Mouse (Mus musculus): ENCODE measurements at regions not wholly inside any gene's neighbourhood (a gene's known extent, or its start where the extent isn't known, plus 50 kb on each side); places are given as distances from the start of the nearest gene placed in this dataset.

- no peak for DNase-seq (ENCODE audit: low spot score in 2 of 2)
These were observed 326.1 kb upstream of the Gm5148 start for GRCm38 (mm10) chr3:38050366-38050765.

- DNase-seq (ENCODE audit: low spot score in 2 of 2): no peak
These were observed 325.0 kb upstream of the Gm5148 start for GRCm38 (mm10) chr3:38049290-38049689.

GRCm38 (mm10) chr3:38047445-38047844 is 323.2 kb upstream of the Gm5148 start:
- no peak for DNase-seq (ENCODE audit: low spot score in 2 of 2)

- no peak for DNase-seq (ENCODE audit: low spot score in 2 of 2)
These were observed 322.3 kb upstream of the Gm5148 start for GRCm38 (mm10) chr3:38046611-38047010.

GRCm38 (mm10) chr3:38045989-38046388 is 321.7 kb upstream of the Gm5148 start:
- DNase-seq (ENCODE audit: low spot score in 2 of 2): no peak

- peak in 1 of 2 experiments; percentile 37 for DNase-seq (ENCODE audit: low spot score in 2 of 2)
These were observed 321.2 kb upstream of the Gm5148 start for GRCm38 (mm10) chr3:38045523-38045922.

- no peak for DNase-seq (ENCODE audit: low spot score in 2 of 2)
These were observed 320.0 kb upstream of the Gm5148 start for GRCm38 (mm10) chr3:38044338-38044737.

GRCm38 (mm10) chr3:38042614-38043013 is 318.3 kb upstream of the Gm5148 start:
- DNase-seq (ENCODE audit: low spot score in 2 of 2): no peak

GRCm38 (mm10) chr3:38036131-38036530 is 311.8 kb upstream of the Gm5148 start:
- DNase-seq (ENCODE audit: low spot score in 2 of 2): no peak

GRCm38 (mm10) chr3:38034138-38034537 is 309.8 kb upstream of the Gm5148 start:
- DNase-seq (ENCODE audit: low spot score in 2 of 2): no peak

- DNase-seq (ENCODE audit: low spot score in 2 of 2): no peak
These were observed 290.5 kb upstream of the Gm5148 start for GRCm38 (mm10) chr3:38014768-38015167.

- no peak for DNase-seq (ENCODE audit: low spot score in 2 of 2)
These were observed 284.9 kb upstream of the Gm5148 start for GRCm38 (mm10) chr3:38009168-38009567.

GRCm38 (mm10) chr3:38008321-38008720 is 284.0 kb upstream of the Gm5148 start:
- DNase-seq (ENCODE audit: low spot score in 2 of 2): no peak

- DNase-seq (ENCODE audit: low spot score in 2 of 2): no peak
These were observed 283.3 kb upstream of the Gm5148 start for GRCm38 (mm10) chr3:38007626-38008025.

- no peak for DNase-seq (ENCODE audit: low spot score in 2 of 2)
These were observed 278.0 kb upstream of the Gm5148 start for GRCm38 (mm10) chr3:38002275-38002674.

- DNase-seq (ENCODE audit: low spot score in 2 of 2): peak in 1 of 2 experiments; percentile 1
These were observed 275.5 kb upstream of the Gm5148 start for GRCm38 (mm10) chr3:37999779-38000178.

- DNase-seq (ENCODE audit: low spot score in 2 of 2): no peak
These were observed 273.7 kb upstream of the Gm5148 start for GRCm38 (mm10) chr3:37997998-37998397.

- DNase-seq (ENCODE audit: low spot score in 2 of 2): no peak
These were observed 265.7 kb upstream of the Gm5148 start for GRCm38 (mm10) chr3:37989992-37990391.

- DNase-seq (ENCODE audit: low spot score in 2 of 2): no peak
These were observed 263.6 kb upstream of the Gm5148 start for GRCm38 (mm10) chr3:37987775-37988505.

- DNase-seq (ENCODE audit: low spot score in 2 of 2): no peak
These were observed 262.9 kb upstream of the Gm5148 start for GRCm38 (mm10) chr3:37987007-37987774.

GRCm38 (mm10) chr3:37984706-37985105 is 260.4 kb upstream of the Gm5148 start:
- DNase-seq (ENCODE audit: low spot score in 2 of 2): no peak

- no peak for DNase-seq (ENCODE audit: low spot score in 2 of 2)
These were observed 257.3 kb upstream of the Gm5148 start for GRCm38 (mm10) chr3:37981481-37982180.
